Mouse (Mus musculus) brain, embryonic 14.5 days (tissue): Measurements from ENCODE around the gene Ephb1. TPM values are rescaled to one million over a fixed set of nuclear protein-coding genes. Genes with fewer than 3 reads are reported as not detected.
A peak's percentile ranks its signal among the peaks of the same experiment; 100 is the strongest.

Experiments used
- DNase-seq: peaks from one replicate; pipeline ENCODE4 v3.0.0-alpha.2; 2011; ENCODE audit warnings: low read depth
- CTCF ChIP-seq: fragments of 200-500 bp; IDR thresholded peaks from 2 replicates; pipeline ENCODE4 v1.5.1; 2012; ENCODE audit warnings: inconsistent platforms, mild to moderate bottlenecking, moderate library complexity, borderline replicate concordance; ENCODE audit not compliant: insufficient read depth, insufficient read length; ENCODE audit errors: extremely low read depth
- POLR2A ChIP-seq: fragments of 200-500 bp; IDR thresholded peaks from 2 replicates; pipeline ENCODE4 v1.6.1; 2012; ENCODE audit warnings: mild to moderate bottlenecking, inconsistent platforms, borderline replicate concordance; ENCODE audit not compliant: poor library complexity, insufficient read depth, insufficient read length, severe bottlenecking; ENCODE audit errors: extremely low read depth
- polyA plus RNA-seq: library from polyadenylated mRNA; depleted of rRNA; stranded (reverse); fragments of >200 nt; gene quantifications from 2 replicates; pipeline ENCODE4 v1.2.3, GENCODE M21; 2012

Ephb1 gene
- polyA plus RNA-seq, 1 experiment: 85.2 TPM

DNA sequence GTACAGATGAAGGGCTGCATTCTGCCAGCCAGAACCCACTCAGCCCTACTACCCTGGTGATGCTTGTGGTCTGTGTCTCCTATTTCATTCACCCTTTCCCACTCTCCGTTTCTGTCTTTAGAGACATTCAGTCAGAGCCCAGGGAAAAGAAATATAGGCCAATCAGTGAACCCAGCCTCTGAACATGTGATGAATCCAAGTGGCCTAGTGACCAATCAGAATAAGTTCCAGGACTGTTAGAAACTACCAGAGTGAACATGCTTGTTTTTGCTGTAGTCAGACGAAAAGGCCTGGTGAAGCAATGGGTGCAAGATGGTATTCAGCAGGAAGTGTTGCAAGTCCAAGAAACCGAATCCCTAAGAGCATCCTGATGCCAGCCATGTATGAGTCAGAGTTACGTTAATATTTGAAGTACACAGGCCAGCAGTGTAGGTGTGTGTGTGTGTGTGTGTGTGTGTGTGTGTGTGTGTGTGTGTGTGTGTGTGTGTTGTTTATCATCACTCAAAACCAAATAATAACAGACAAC, 26.8 kb downstream of the Ephb1 start:
- TF ChIP-seq CTCF (no peak), POLR2A (no peak)
- DNase-seq: no peak

DNA sequence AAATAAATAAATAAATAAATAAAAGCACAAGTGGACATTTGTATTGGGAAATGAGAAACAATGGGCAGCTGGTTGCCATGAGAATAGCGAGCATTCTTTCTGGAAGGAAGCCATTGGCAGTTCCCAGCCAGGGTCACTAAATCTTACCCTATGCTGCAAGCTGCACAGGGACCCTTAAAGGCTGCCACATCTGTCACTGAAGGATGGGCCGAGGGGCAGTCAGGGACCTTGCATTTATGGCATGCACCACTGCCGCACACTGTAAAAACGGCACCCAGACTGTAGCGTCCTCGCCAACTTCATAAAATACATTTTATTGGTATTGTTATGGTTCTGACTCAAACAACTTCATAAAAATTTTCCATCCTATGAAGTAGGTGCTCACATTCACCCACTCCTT, 39.1 kb downstream of the Ephb1 start:
- no peak for TF ChIP-seq POLR2A
- TF ChIP-seq CTCF: no peak
- no peak for DNase-seq

DNA sequence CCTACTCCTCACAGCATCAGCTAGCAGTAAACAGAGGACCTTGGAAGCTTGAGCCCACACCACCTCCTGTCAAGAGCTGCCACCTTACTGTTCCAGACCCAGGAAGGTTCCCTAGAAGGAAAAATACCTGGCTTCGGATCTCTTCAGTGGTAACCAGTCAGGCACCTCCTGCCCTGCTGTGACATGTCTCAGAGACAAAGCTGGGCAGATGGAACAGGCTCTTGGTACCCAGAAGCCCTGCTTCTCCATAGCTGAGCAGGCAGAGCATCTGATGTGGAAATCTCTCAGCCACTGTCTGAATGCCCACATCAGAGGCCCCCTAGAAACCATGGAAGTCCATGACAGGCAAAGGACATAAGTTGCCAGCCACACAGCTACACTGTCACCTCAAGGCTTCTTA, 39.7 kb downstream of the Ephb1 start:
- no peak for TF ChIP-seq CTCF
- no peak for TF ChIP-seq POLR2A
- DNase-seq: no peak

DNA sequence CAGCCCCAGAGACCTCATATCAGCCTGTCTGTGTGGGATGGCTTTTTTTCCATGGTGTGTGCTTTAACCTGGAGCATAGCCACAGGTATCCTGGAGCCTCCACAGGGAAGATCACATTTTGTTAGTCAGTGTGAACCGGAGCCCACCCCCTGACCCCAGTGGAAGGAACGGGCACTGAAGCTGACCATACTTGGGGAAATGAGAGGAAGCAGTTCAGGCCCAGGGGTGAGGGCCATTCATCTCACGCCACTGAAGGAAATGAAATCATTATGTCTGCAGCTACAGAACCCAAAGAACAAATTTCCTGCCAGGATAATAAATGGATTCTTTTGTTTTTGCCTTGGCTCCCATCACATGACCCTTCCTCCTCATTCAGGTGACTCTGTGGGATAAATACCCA, 44.1 kb downstream of the Ephb1 start:
- no peak for DNase-seq
- no peak for TF ChIP-seq POLR2A
- TF ChIP-seq CTCF: no peak

DNA sequence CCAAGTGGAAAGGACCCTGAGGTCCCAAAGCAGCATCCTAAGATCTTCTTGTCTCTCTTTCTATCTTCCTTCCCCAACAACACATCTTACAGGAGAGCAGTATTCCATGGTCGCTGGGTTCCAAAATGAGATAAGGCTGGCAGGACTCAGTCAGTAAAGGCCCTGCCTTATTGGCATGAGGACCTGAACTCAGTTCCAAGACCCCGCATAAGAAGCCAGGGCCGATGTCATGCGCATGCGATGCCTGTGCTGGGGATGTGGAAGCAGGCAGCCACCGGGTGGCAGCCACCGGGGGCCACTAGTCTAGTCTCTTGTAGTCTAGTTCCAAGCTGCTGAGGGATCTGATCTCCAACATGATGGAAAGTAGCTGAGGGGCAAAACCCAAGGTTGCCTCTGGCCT, 45.2 kb downstream of the Ephb1 start:
- DNase-seq: no peak
- TF ChIP-seq POLR2A (no peak), CTCF (no peak)

DNA sequence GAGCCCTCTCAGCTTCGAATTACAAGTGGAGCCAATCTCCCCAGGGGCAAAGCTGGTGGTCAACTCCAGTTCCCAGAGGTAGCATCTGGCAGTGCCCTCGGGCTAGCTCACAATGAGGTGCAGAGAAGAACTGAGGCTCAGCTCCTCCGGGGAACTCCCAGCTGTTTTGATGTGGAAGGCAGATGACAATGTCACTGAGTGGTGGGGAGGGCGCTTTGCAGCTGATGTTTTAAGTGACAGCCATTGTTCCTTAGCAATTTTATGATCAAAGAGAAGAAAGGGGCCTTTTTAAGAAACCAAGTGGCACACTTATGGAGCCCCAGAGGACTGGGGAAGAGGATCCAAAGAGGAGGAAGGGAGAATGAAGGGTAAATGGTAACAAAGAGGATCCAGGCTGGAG, 46.8 kb downstream of the Ephb1 start:
- peak; percentile 64 for DNase-seq
- TF ChIP-seq POLR2A (no peak), CTCF (no peak)

DNA sequence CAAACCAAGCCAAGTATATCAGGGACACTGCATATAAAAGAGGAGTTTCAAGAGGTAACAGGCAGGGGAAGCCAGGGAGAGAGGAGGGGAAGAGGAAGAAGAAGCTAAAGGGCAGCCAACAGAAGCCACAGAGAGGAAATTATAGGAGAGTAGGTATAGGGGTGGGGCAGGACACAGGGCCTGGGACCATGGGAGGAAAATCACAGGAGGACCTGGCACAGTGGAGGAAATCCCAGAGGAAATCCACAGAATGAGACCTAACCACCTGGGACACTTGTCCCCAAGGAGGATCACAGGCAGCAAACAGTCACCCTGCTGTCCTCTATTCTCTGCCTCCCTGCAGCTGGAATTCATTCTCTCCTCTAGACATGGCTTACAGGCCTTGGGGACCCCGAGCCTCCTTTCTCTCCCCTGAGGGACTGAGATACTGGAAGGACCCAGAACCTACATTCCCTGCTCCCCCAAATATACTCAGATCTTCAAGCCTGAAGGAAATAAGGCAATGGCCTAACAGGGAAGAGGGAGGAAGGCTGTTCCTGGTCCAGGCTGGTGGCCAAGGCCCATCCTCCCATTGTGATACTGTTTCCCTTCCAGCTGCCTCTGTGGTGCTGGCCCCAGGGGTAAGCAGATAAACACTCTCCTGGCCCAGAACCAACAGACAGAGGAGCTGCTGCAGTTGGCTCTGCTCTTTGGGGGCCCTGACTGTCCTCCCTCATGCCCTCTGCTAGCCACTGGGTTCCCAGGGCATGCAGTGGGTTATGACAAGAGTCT, 47.7 kb downstream of the Ephb1 start:
- TF ChIP-seq CTCF (no peak), POLR2A (no peak)
- no peak for DNase-seq

DNA sequence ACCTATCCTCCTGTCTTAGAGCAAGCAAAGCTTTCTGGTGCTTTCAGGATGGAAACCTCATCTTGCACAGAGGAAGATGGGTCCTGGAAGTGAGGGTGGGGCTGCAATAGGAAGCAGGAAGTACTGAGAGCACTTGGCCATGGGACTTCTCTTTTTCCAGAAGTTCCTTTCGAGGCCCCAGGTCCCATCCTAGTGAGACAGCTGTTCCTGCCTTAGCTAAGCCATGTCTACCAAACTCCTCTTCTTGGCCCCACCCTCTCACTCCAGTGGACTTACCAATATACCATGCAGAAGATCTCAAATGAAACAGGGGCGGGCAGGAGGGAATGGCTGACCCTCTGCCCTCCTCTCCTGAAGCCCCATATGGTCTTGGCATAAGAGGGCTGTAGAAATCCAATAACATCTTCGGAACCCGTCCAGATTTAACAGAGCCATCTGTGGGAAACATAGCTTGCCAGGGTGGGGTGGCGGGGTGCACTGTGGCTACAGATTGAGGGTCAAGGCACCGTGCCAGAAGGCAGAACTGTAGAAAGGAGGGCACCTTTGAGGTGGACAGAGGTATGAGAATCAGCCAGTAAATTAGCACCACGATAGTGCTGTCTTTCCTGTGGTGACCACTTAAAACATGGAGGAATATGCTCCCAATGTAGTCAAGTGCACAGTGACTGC, 48.9 kb downstream of the Ephb1 start:
- no peak for TF ChIP-seq POLR2A
- TF ChIP-seq CTCF: no peak
- no peak for DNase-seq

DNA sequence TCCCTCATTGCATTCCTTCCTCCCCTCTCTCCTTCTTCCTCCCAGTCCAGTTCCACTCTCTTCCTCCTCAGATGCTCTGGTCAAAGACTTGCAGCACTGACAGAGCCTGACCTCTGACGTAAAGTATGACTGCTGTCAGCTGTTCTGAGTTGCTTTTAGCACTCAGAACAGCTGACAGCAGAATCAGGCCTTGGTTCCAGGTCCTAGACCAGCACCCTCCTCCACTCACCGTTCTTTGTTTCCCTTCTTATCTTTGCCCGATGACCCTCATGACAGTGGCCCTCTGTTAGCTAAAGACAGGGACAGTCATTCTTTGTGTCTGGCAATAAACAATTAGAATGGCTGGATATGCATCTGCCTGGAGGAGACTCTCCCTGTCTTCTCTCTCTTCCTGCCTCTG, 49.7 kb downstream of the Ephb1 start:
- TF ChIP-seq POLR2A (no peak), CTCF (no peak)
- no peak for DNase-seq

DNA sequence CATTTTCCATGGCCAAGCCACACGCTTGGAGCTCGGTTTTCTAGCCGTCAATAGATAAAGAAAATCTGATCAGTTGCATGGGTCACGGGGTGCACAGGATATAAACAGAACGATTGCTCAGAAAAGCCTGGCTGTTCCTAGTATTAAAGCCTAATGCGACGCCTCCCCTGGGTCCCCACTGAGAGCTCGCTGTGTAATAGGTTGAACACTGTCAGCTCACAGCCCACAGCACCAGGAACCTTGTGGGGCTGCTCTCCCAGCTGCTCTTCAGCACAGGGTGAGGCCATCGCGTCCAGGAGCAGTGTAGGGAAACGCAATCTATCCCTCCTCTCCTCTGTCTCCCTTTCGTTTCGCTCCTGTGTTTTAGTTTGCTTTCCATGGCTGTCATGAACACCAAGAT, 50.6 kb downstream of the Ephb1 start:
- DNase-seq: no peak
- TF ChIP-seq POLR2A (no peak), CTCF (no peak)

DNA sequence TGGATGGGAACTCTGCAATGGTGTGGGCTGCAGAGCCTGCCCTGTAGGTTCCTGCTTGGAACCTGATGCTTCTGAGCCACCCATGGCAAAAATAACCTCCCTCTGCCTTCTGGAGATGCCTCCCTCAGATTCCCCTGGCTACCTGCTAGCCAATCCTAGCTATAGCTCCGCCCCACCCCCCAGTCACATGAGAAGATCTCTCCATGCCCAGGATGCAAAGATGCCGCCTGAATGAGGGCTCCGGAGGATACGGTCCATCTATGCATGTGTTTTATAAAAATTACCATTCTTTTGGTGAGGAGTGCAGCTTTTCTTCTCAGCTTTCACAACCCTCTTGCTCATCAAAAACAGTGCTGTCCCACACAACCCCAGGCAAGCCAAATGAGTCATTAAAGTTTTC, 53.5 kb downstream of the Ephb1 start:
- no peak for DNase-seq
- no peak for TF ChIP-seq CTCF
- no peak for TF ChIP-seq POLR2A
